Mouse (Mus musculus): Measurements from ENCODE around the gene Olfr1136.

Gene Olfr1136

GRCm38 (mm10) chr2:87693847-87694246 lies at the start of gene Olfr1136:
Olfr1136 (minus strand) TSS chr2:87693947.
- no peak for DNase-seq

- no peak for DNase-seq
Measured at GRCm38 (mm10) chr2:87743452-87743851, 49.7 kb upstream of the Olfr1136 start, which contains the start of gene Olfr1140. Olfr1140 (plus strand) TSS chr2:87743752.

GRCm38 (mm10) chr2:87739878-87740277 lies 46.1 kb upstream of the Olfr1136 start, which contains the start of gene Olfr1138:
Olfr1138 (minus strand) TSS chr2:87739978.
- DNase-seq: no peak

DNA sequence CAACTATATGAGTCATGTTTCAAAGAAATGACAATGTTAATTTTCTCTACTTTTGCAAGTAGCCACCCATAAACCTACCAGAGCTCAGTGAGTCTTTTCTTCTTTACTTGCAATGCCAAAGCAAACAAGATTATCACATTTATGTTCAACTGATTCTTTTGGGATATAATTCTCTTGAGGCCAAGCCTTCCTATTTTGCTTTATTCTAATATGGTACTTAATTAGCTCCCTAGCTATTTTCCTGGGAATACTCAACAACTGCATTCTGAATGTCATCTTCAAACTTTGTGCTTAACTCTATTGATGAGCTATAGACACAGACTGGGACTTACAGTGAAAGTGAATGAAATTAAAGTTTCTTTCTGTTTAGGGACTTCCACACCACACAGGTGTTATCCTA lies 19.3 kb upstream of the Olfr1136 start, which contains the start of gene Olfr1137:
TSS of gene Olfr1137 (minus strand) at position 101 of the 400 bp plus-strand sequence.
- DNase-seq: no peak

DNA sequence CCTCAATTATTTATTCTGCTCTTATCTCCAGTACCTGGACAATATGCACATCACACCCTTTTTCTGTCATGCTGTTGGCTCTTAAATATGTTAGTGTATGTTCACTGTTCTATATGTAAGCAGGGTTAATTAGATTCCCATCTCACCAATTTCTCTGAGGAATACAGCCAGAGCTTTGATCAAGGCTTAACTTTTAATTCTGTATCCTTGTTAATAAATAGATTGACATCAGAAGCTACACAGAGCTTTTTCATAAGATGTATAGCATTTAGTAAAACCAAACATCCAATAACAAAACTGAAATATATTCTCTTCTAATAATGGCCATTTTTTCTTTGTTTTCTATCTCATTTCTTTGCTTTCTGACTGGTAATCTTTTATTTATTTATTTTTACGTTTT lies 20.2 kb downstream of the Olfr1136 start, which contains the start of gene Olfr1135:
TSS of gene Olfr1135 (minus strand) at position 101 of the 400 bp plus-strand sequence.
- no peak for DNase-seq

- DNase-seq: no peak
Measured at GRCm38 (mm10) chr2:87658360-87658759, 35.4 kb downstream of the Olfr1136 start, which contains the start of gene Olfr1134. Olfr1134 (minus strand) TSS chr2:87658460.

DNA sequence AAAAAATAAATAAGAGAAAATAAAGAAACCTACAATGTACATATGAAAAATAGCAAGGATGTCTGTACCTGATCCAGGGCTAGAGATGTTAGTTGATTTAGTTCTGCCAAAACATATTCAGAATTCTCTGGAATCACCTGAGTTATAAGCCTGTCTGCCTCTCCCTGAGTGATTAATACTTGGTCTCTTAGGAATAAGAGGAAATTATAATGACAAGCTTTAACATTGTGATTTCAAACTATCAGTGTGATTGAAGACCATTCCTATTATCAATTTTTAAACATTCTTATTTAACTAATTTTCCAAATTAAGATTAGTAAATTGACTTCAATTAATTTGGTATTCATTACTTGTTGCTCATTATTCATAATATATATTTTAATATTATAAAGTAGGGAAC lies 46.5 kb downstream of the Olfr1136 start, which contains the start of gene Olfr1133:
TSS of gene Olfr1133 (minus strand) at position 101 of the 400 bp plus-strand sequence.
- no peak for DNase-seq

Data from cerebellum, adult 9-11 months (tissue).